Mouse (Mus musculus) left cerebral cortex, adult 2 months (tissue): ENCODE results near the gene Iqch. TPM values are rescaled to one million over a fixed set of nuclear protein-coding genes. Genes with fewer than 3 reads are reported as not detected.

Experiments used
- DNase-seq, 2 experiments: peaks; one replicate each; pipeline ENCODE4 v3.0.0; 2021 to 2022; ENCODE audit warnings: low spot score in 2 of 2, mixed read lengths in 1 of 2; ENCODE audit errors: extremely low spot score in 1 of 2
- H3K27ac ChIP-seq: fragments of 200-600 bp; 2 replicates; pipeline ENCODE4 v1.8.1; 2022
- H3K4me3 ChIP-seq: fragments of 200-600 bp; 2 replicates; pipeline ENCODE4 v1.8.1; 2022
- CTCF ChIP-seq: fragments of 200-600 bp; IDR thresholded peaks from 2 replicates; pipeline ENCODE4 v1.8.1; 2022; ENCODE audit warnings: antibody characterized with exemption, mild to moderate bottlenecking, moderate library complexity
- intact Hi-C: fragments of 180-260 bp; cut with DNase I; formaldehyde crosslinking; loops from one replicate; pipeline ENCODE4 v1.15.1; 2025
- total RNA-seq, 2 experiments: library from RNA; stranded (reverse); gene quantifications; 2 replicates each; pipeline ENCODE4 v1.2.3; 2021

The Iqch gene
- total RNA-seq, 2 experiments from 2014 or later: not detected

- TF ChIP-seq CTCF: no peak
- no peak overlapping the region for H3K27ac ChIP-seq
- no peak for DNase-seq
- H3K4me3 ChIP-seq: no peak overlapping the region
- intact Hi-C loops: no loop called here
These were observed 151.7 kb downstream of the Iqch start for GRCm38 (mm10) chr9:63450531-63451030.

GRCm38 (mm10) chr9:63443695-63444094 lies 158.6 kb downstream of the Iqch start:
- no peak for DNase-seq
- Histone ChIP-seq H3K27ac (no peak overlapping the region), H3K4me3 (no peak overlapping the region)
- intact Hi-C loops: no loop called here
- TF ChIP-seq CTCF: no peak

- TF ChIP-seq CTCF: no peak
- DNase-seq: no peak
- intact Hi-C loops: no loop called here
- Histone ChIP-seq H3K4me3 (no peak overlapping the region), H3K27ac (no peak overlapping the region)
These were observed 171.6 kb downstream of the Iqch start for GRCm38 (mm10) chr9:63430652-63431051.

DNA sequence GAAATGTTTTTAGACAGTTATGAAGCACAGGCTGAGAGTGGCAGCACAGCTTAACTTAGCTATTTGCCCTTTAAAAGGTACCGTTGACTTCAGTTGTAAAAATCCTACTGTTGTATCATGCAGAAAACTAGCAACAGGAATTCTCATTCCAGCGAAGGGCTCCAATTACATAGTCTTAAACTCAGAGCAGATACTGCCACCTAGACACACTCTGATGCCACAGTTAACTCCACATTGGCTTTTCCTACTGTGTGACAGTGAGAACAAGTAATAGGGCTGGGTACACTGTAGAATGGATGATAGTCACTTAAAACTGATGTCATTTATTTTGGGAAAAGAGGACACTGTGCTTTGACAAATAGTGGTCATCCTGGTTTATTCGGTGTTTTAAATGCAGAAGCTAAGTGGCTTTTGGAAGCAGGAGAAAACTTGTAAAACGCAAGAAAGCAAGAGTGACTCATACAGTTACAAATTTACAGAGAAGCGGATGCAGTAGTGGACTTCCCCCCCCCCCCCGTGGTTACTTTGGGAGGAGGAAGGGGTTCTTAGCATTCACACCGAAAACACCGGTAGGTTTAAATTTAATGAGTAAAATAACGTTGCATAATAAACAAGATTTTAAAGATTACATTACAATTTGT lies 181.1 kb downstream of the Iqch start:
- DNase-seq: no peak
- intact Hi-C loops: no loop called here
- TF ChIP-seq CTCF: peak; percentile 42
- Histone ChIP-seq H3K4me3 (no peak overlapping the region), H3K27ac (no peak overlapping the region)

GRCm38 (mm10) chr9:63420396-63420795 lies 181.9 kb downstream of the Iqch start:
- DNase-seq: no peak
- intact Hi-C loops: no loop called here
- H3K27ac ChIP-seq: no peak overlapping the region
- H3K4me3 ChIP-seq: no peak overlapping the region
- TF ChIP-seq CTCF: no peak

- no peak overlapping the region for H3K27ac ChIP-seq
- no peak overlapping the region for H3K4me3 ChIP-seq
- no peak for DNase-seq
- intact Hi-C loops: no loop called here
- TF ChIP-seq CTCF: no peak
These were observed 202.1 kb downstream of the Iqch start for GRCm38 (mm10) chr9:63400176-63400575.

- Histone ChIP-seq H3K4me3 (peak overlapping the region; percentile 85), H3K27ac (peak overlapping the region; percentile 88)
- intact Hi-C loops: loop anchor here (2.0 to 10.0 kb wide), 4 partner anchors 21 to 555 kb away; partner anchors contain the start of genes Aagab and Iqch
- TF ChIP-seq CTCF: no peak
- no peak for DNase-seq
These were observed 202.9 kb downstream of the Iqch start for GRCm38 (mm10) chr9:63399463-63399815.

- no peak for TF ChIP-seq CTCF
- peak within 1 kb of the TSS; percentile 88 for H3K27ac ChIP-seq
- peak within 1 kb of the TSS; percentile 85 for H3K4me3 ChIP-seq
- peak; percentile 94 to 96 for DNase-seq
- intact Hi-C loops: loop anchor here (2.0 to 10.0 kb wide), 4 partner anchors 20 to 554 kb away; partner anchors contain the start of genes Aagab and Iqch
These were observed 203.5 kb downstream of the Iqch start, which contains the start of gene 2300009A05Rik for GRCm38 (mm10) chr9:63398611-63399462. TSS of gene 2300009A05Rik (minus strand) at chr9:63399246.

- no peak for TF ChIP-seq CTCF
These were observed 206.7 kb downstream of the Iqch start for GRCm38 (mm10) chr9:63395612-63396011.

GRCm38 (mm10) chr9:63391307-63391706 lies 211.0 kb downstream of the Iqch start:
- Histone ChIP-seq H3K4me3 (no peak overlapping the region), H3K27ac (no peak overlapping the region)
- DNase-seq: no peak
- no peak for TF ChIP-seq CTCF
- intact Hi-C loops: loop anchor here (10.0 kb wide), 1 partner anchor 547 kb away; no protein-coding TSS in a partner anchor

More at GRCm38 (mm10) chr9:63395612-63396011, 206.7 kb downstream of the Iqch start:
- Histone ChIP-seq H3K4me3 (no peak overlapping the region), H3K27ac (no peak overlapping the region)
- intact Hi-C loops: loop anchor here (5.0 to 10.0 kb wide), 2 partner anchors 207 to 551 kb away; partner anchors contain the start of genes Aagab and Iqch
- DNase-seq: no peak

DNA sequence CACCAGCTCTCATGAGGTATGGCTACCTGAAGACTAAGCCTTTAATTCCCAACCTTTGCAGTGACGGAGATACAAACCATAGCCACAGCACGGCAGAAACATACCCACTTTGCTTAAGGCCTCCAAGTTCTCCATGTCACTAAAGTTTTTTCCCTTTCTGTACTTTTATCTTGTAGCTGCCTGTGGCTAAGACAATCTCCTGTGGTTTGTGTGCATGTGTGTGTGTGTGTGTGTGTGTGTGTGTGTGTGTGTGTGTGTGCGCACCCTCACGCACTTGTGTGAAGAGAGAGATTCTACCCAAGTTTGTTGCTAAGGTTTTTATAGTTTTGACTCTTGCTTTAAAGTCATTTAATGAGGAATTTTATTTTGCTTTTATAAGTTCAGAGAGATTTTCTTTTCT lies 219.5 kb downstream of the Iqch start:
- intact Hi-C loops: no loop called here
- Histone ChIP-seq H3K27ac (no peak overlapping the region), H3K4me3 (no peak overlapping the region)
- no peak for TF ChIP-seq CTCF
- DNase-seq: no peak

DNA sequence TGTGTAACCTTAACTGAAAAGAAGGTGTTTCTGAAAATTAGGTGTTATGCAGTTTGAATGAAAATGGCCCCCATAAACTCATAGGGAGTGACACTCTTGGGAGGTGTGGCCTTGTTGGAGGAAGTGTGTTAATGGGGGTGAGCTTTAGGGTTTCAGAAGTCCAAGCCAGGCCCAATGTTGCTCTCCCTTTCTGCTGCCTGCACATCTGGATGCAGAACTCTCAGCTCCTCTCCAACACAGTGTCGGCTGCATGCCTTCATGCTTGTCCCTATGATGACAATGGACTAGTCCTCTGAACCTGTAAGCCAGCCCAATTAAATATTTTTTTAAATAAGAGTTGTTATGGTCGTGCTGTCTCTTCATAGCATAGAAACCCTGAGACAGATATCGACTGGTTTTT lies 222.0 kb downstream of the Iqch start:
- intact Hi-C loops: no loop called here
- no peak for TF ChIP-seq CTCF
- no peak for DNase-seq
- Histone ChIP-seq H3K4me3 (no peak overlapping the region), H3K27ac (no peak overlapping the region)
